Mouse (Mus musculus): ENCODE results near the gene Rbm17. TPM values are rescaled to one million over a fixed set of nuclear protein-coding genes. Genes with fewer than 3 reads are reported as not detected.

Gene Rbm17
- polyA plus RNA-seq, 1 experiment from 2014 or later = 136 TPM

- no peak for ATAC-seq (ENCODE audit: borderline replicate concordance, extremely low read depth, low FRiP score, low TSS enrichment)
- WGBS = 90% methylated on average over 4 of the region's 4 CpGs
- H3K9me3 ChIP-seq = no peaks in the 10 kb centered on the region
Measured at GRCm38 (mm10) chr2:11579399-11579798, 24.6 kb downstream of the Rbm17 start.

GRCm38 (mm10) chr2:11578187-11578586, 25.8 kb downstream of the Rbm17 start:
- H3K4me3 ChIP-seq = no peak overlapping the region
- H3K27me3 ChIP-seq = no peaks in the 10 kb centered on the region
- no peak overlapping the region for H3K27ac ChIP-seq
- WGBS = 89% methylated on average over 6 of the region's 6 CpGs
- H3K4me1 ChIP-seq = no peaks in the 10 kb centered on the region
- no peak overlapping the region for H3K4me2 ChIP-seq
- ATAC-seq (ENCODE audit: borderline replicate concordance, extremely low read depth, low FRiP score, low TSS enrichment) = no peak
- no peaks in the 10 kb centered on the region for H3K9me3 ChIP-seq
- no peak overlapping the region for H3K9ac ChIP-seq
- H3K36me3 ChIP-seq = peaks cover 8% of the 10 kb centered on the region; the same call in 1 of the 2 replicates

More at GRCm38 (mm10) chr2:11579399-11579798, 24.6 kb downstream of the Rbm17 start:
- Histone ChIP-seq H3K4me2 (no peak overlapping the region), H3K27me3 (no peaks in the 10 kb centered on the region), H3K4me1 (no peaks in the 10 kb centered on the region), H3K4me3 (no peak overlapping the region), H3K27ac (no peak overlapping the region), H3K9ac (no peak overlapping the region), H3K36me3 (peaks cover 17% of the 10 kb centered on the region)

GRCm38 (mm10) chr2:11573684-11574083, 30.3 kb downstream of the Rbm17 start:
- ATAC-seq (ENCODE audit: borderline replicate concordance, extremely low read depth, low FRiP score, low TSS enrichment) = no peak
- 84% methylated on average over 1 of the region's 1 CpGs for WGBS
- H3K36me3 ChIP-seq = no peaks in the 10 kb centered on the region
- H3K27me3 ChIP-seq = no peaks in the 10 kb centered on the region
- H3K27ac ChIP-seq = no peak overlapping the region
- H3K4me2 ChIP-seq = no peak overlapping the region
- H3K4me1 ChIP-seq = no peaks in the 10 kb centered on the region
- no peak overlapping the region for H3K9ac ChIP-seq
- H3K4me3 ChIP-seq = no peak overlapping the region
- H3K9me3 ChIP-seq = no peaks in the 10 kb centered on the region

GRCm38 (mm10) chr2:11571004-11571535, 32.9 kb downstream of the Rbm17 start:
- Histone ChIP-seq H3K27me3 (no peaks in the 10 kb centered on the region), H3K36me3 (no peaks in the 10 kb centered on the region), H3K4me2 (no peak overlapping the region), H3K4me1 (no peaks in the 10 kb centered on the region), H3K9ac (no peak overlapping the region), H3K27ac (no peak overlapping the region), H3K4me3 (no peak overlapping the region), H3K9me3 (no peaks in the 10 kb centered on the region)
- 45% methylated on average over 6 of the region's 6 CpGs for WGBS
- ATAC-seq (ENCODE audit: borderline replicate concordance, extremely low read depth, low FRiP score, low TSS enrichment) = no peak

- Histone ChIP-seq H3K9ac (no peak overlapping the region), H3K4me2 (no peak overlapping the region), H3K4me3 (no peak overlapping the region), H3K27me3 (no peaks in the 10 kb centered on the region), H3K27ac (no peak overlapping the region), H3K4me1 (no peaks in the 10 kb centered on the region), H3K36me3 (no peaks in the 10 kb centered on the region), H3K9me3 (no peaks in the 10 kb centered on the region)
- WGBS = 86% methylated on average over 7 of the region's 7 CpGs
- no peak for ATAC-seq (ENCODE audit: borderline replicate concordance, extremely low read depth, low FRiP score, low TSS enrichment)
Measured at GRCm38 (mm10) chr2:11568471-11568870, 35.5 kb downstream of the Rbm17 start.

- H3K27ac ChIP-seq = no peak overlapping the region
- H3K4me2 ChIP-seq = no peak overlapping the region
- WGBS = 56% methylated on average over 4 of the region's 4 CpGs
- H3K4me3 ChIP-seq = no peak overlapping the region
- H3K36me3 ChIP-seq = no peaks in the 10 kb centered on the region
- H3K9ac ChIP-seq = no peak overlapping the region
- H3K9me3 ChIP-seq = no peaks in the 10 kb centered on the region
- no peaks in the 10 kb centered on the region for H3K27me3 ChIP-seq
- H3K4me1 ChIP-seq = no peaks in the 10 kb centered on the region
- no peak for ATAC-seq (ENCODE audit: borderline replicate concordance, extremely low read depth, low FRiP score, low TSS enrichment)
Measured at GRCm38 (mm10) chr2:11567781-11568362, 36.1 kb downstream of the Rbm17 start.

GRCm38 (mm10) chr2:11566898-11567297, 37.1 kb downstream of the Rbm17 start:
- no peak for ATAC-seq (ENCODE audit: borderline replicate concordance, extremely low read depth, low FRiP score, low TSS enrichment)
- 80% methylated on average over 3 of the region's 3 CpGs for WGBS

GRCm38 (mm10) chr2:11566241-11566640, 37.7 kb downstream of the Rbm17 start:
- no peak overlapping the region for H3K27ac ChIP-seq
- WGBS = 45% methylated on average over 7 of the region's 7 CpGs

More at GRCm38 (mm10) chr2:11566898-11567297, 37.1 kb downstream of the Rbm17 start:
- Histone ChIP-seq H3K27me3 (no peaks in the 10 kb centered on the region), H3K4me2 (no peak overlapping the region), H3K4me1 (no peaks in the 10 kb centered on the region), H3K9ac (no peak overlapping the region), H3K27ac (no peak overlapping the region), H3K9me3 (no peaks in the 10 kb centered on the region), H3K36me3 (no peaks in the 10 kb centered on the region), H3K4me3 (no peak overlapping the region)

GRCm38 (mm10) chr2:11564768-11565167, 39.2 kb downstream of the Rbm17 start:
- 78% methylated on average over 6 of the region's 6 CpGs for WGBS
- Histone ChIP-seq H3K4me3 (no peak overlapping the region), H3K27me3 (no peaks in the 10 kb centered on the region), H3K9ac (no peak overlapping the region), H3K36me3 (no peaks in the 10 kb centered on the region), H3K9me3 (no peaks in the 10 kb centered on the region), H3K4me1 (no peaks in the 10 kb centered on the region), H3K4me2 (no peak overlapping the region), H3K27ac (no peak overlapping the region)
- no peak for ATAC-seq (ENCODE audit: borderline replicate concordance, extremely low read depth, low FRiP score, low TSS enrichment)

More at GRCm38 (mm10) chr2:11566241-11566640, 37.7 kb downstream of the Rbm17 start:
- Histone ChIP-seq H3K4me3 (no peak overlapping the region), H3K4me1 (no peaks in the 10 kb centered on the region), H3K9ac (no peak overlapping the region), H3K27me3 (no peaks in the 10 kb centered on the region), H3K9me3 (no peaks in the 10 kb centered on the region), H3K4me2 (no peak overlapping the region), H3K36me3 (no peaks in the 10 kb centered on the region)
- ATAC-seq (ENCODE audit: borderline replicate concordance, extremely low read depth, low FRiP score, low TSS enrichment) = no peak

- Histone ChIP-seq H3K36me3 (no peaks in the 10 kb centered on the region), H3K27ac (no peak overlapping the region), H3K9ac (no peak overlapping the region), H3K4me3 (no peak overlapping the region), H3K9me3 (no peaks in the 10 kb centered on the region), H3K4me1 (no peaks in the 10 kb centered on the region), H3K27me3 (no peaks in the 10 kb centered on the region), H3K4me2 (no peak overlapping the region)
- 88% methylated on average over 17 of the region's 17 CpGs for WGBS
- no peak for ATAC-seq (ENCODE audit: borderline replicate concordance, extremely low read depth, low FRiP score, low TSS enrichment)
Measured at GRCm38 (mm10) chr2:11563256-11563655, 40.7 kb downstream of the Rbm17 start.

GRCm38 (mm10) chr2:11558654-11559053, 45.3 kb downstream of the Rbm17 start:
- Histone ChIP-seq H3K36me3 (no peaks in the 10 kb centered on the region), H3K9me3 (no peaks in the 10 kb centered on the region), H3K9ac (no peak overlapping the region), H3K4me1 (no peaks in the 10 kb centered on the region), H3K27ac (no peak overlapping the region), H3K27me3 (peaks cover 6% of the 10 kb centered on the region; the same call in 1 of the 2 replicates), H3K4me3 (no peak overlapping the region), H3K4me2 (no peak overlapping the region)
- 60% methylated on average over 7 of the region's 7 CpGs for WGBS
- no peak for ATAC-seq (ENCODE audit: borderline replicate concordance, extremely low read depth, low FRiP score, low TSS enrichment)

GRCm38 (mm10) chr2:11557244-11557643, 46.7 kb downstream of the Rbm17 start:
- peaks cover 6% of the 10 kb centered on the region; the same call in 1 of the 2 replicates for H3K27me3 ChIP-seq
- no peak overlapping the region for H3K9ac ChIP-seq
- WGBS = 31% methylated on average over 3 of the region's 3 CpGs
- H3K27ac ChIP-seq = no peak overlapping the region
- no peaks in the 10 kb centered on the region for H3K9me3 ChIP-seq
- no peak overlapping the region for H3K4me2 ChIP-seq
- no peaks in the 10 kb centered on the region for H3K36me3 ChIP-seq
- no peak overlapping the region for H3K4me3 ChIP-seq
- H3K4me1 ChIP-seq = peaks cover 12% of the 10 kb centered on the region; the same call in 1 of the 2 replicates
- no peak for ATAC-seq (ENCODE audit: borderline replicate concordance, extremely low read depth, low FRiP score, low TSS enrichment)

Data from lung, embryonic 15.5 days (tissue).